Mouse (Mus musculus): ENCODE data around the gene Rph3a. TPM values are rescaled to one million over a fixed set of nuclear protein-coding genes. Genes with fewer than 3 reads are reported as not detected.
"Not testable (repeated sequence)": the region's sequence is repeated elsewhere in the genome, so short reads cannot be mapped to it uniquely, and the experiment has no call there.

Rph3a gene
- polyA plus RNA-seq, 1 experiment from 2014 or later = not detected

GRCm38 (mm10) chr5:120937841-120938240 lies 72.1 kb downstream of the Rph3a start:
- Histone ChIP-seq H3K9ac (ENCODE audit: low read length) (no peak overlapping the region), H3K4me3 (ENCODE audit: low read length) (no peak overlapping the region), H3K4me1 (ENCODE audit: control insufficient read depth, insufficient read depth, low read length) (no peaks in the 10 kb centered on the region), H3K27me3 (ENCODE audit: control insufficient read depth, insufficient read depth, low read length) (no peaks in the 10 kb centered on the region), H3K27ac (ENCODE audit: low read length) (no peak overlapping the region), H3K4me2 (ENCODE audit: low read depth, low read length) (no peak overlapping the region), H3K9me3 (replicated peaks; ENCODE audit: control insufficient read depth, low read length) (no peaks in the 10 kb centered on the region), H3K36me3 (ENCODE audit: control insufficient read depth, insufficient read depth) (no peaks in the 10 kb centered on the region)
- ATAC-seq (replicated peaks; ENCODE audit: extremely low read depth, insufficient read depth, low FRiP score) = no peak; the same call in 1 of the 2 replicates
- 67% methylated on average over 4 of the region's 4 CpGs for WGBS

GRCm38 (mm10) chr5:120933966-120934365 lies 75.9 kb downstream of the Rph3a start:
- Histone ChIP-seq H3K27ac (ENCODE audit: low read length) (no peak overlapping the region), H3K36me3 (ENCODE audit: control insufficient read depth, insufficient read depth) (no peaks in the 10 kb centered on the region), H3K4me1 (ENCODE audit: control insufficient read depth, insufficient read depth, low read length) (no peaks in the 10 kb centered on the region), H3K4me2 (ENCODE audit: low read depth, low read length) (no peak overlapping the region), H3K27me3 (ENCODE audit: control insufficient read depth, insufficient read depth, low read length) (no peaks in the 10 kb centered on the region), H3K9ac (ENCODE audit: low read length) (no peak overlapping the region), H3K9me3 (replicated peaks; ENCODE audit: control insufficient read depth, low read length) (0 out of 2 replicates have a peak, but pooled peaks cover 3% of the 10 kb centered on the region), H3K4me3 (ENCODE audit: low read length) (no peak overlapping the region)
- 18% methylated on average over 5 of the region's 5 CpGs for WGBS
- no peak for ATAC-seq (replicated peaks; ENCODE audit: extremely low read depth, insufficient read depth, low FRiP score)

GRCm38 (mm10) chr5:120927036-120927435 lies 82.9 kb downstream of the Rph3a start:
- Histone ChIP-seq H3K27ac (ENCODE audit: low read length) (no peak overlapping the region), H3K36me3 (ENCODE audit: control insufficient read depth, insufficient read depth) (no peaks in the 10 kb centered on the region), H3K9ac (ENCODE audit: low read length) (no peak overlapping the region), H3K4me1 (ENCODE audit: control insufficient read depth, insufficient read depth, low read length) (no peaks in the 10 kb centered on the region), H3K9me3 (replicated peaks; ENCODE audit: control insufficient read depth, low read length) (0 out of 2 replicates have a peak, but pooled peaks cover 3% of the 10 kb centered on the region), H3K27me3 (ENCODE audit: control insufficient read depth, insufficient read depth, low read length) (no peaks in the 10 kb centered on the region), H3K4me2 (ENCODE audit: low read depth, low read length) (no peak overlapping the region), H3K4me3 (ENCODE audit: low read length) (no peak overlapping the region)
- no peak for ATAC-seq (replicated peaks; ENCODE audit: extremely low read depth, insufficient read depth, low FRiP score)
- WGBS = 5% methylated on average over 1 of the region's 1 CpGs

- not testable (repeated sequence) for H3K9me3 ChIP-seq (replicated peaks; ENCODE audit: control insufficient read depth, low read length); H3K4me1 ChIP-seq (ENCODE audit: control insufficient read depth, insufficient read depth, low read length); H3K4me3 ChIP-seq (ENCODE audit: low read length); H3K27ac ChIP-seq (ENCODE audit: low read length); H3K9ac ChIP-seq (ENCODE audit: low read length); H3K4me2 ChIP-seq (ENCODE audit: low read depth, low read length); ATAC-seq (replicated peaks; ENCODE audit: extremely low read depth, insufficient read depth, low FRiP score); H3K27me3 ChIP-seq (ENCODE audit: control insufficient read depth, insufficient read depth, low read length); H3K36me3 ChIP-seq (ENCODE audit: control insufficient read depth, insufficient read depth)
- WGBS = 31% methylated on average over 2 of the region's 2 CpGs
These were observed 83.6 kb downstream of the Rph3a start for GRCm38 (mm10) chr5:120926311-120926710.

- H3K27me3 ChIP-seq (ENCODE audit: control insufficient read depth, insufficient read depth, low read length); H3K9ac ChIP-seq (ENCODE audit: low read length); H3K4me2 ChIP-seq (ENCODE audit: low read depth, low read length); H3K9me3 ChIP-seq (replicated peaks; ENCODE audit: control insufficient read depth, low read length); H3K4me1 ChIP-seq (ENCODE audit: control insufficient read depth, insufficient read depth, low read length); H3K4me3 ChIP-seq (ENCODE audit: low read length); H3K36me3 ChIP-seq (ENCODE audit: control insufficient read depth, insufficient read depth); ATAC-seq (replicated peaks; ENCODE audit: extremely low read depth, insufficient read depth, low FRiP score); H3K27ac ChIP-seq (ENCODE audit: low read length): not testable (repeated sequence)
- WGBS = 82% methylated on average over 4 of the region's 4 CpGs
These were observed 85.4 kb downstream of the Rph3a start for GRCm38 (mm10) chr5:120924520-120924919.

GRCm38 (mm10) chr5:120923969-120924368 lies 85.9 kb downstream of the Rph3a start:
- Histone ChIP-seq H3K9ac (ENCODE audit: low read length) (no peak overlapping the region), H3K4me3 (ENCODE audit: low read length) (no peak overlapping the region), H3K27ac (ENCODE audit: low read length) (no peak overlapping the region), H3K27me3 (ENCODE audit: control insufficient read depth, insufficient read depth, low read length) (no peaks in the 10 kb centered on the region), H3K36me3 (ENCODE audit: control insufficient read depth, insufficient read depth) (no peaks in the 10 kb centered on the region), H3K4me2 (ENCODE audit: low read depth, low read length) (no peak overlapping the region), H3K9me3 (replicated peaks; ENCODE audit: control insufficient read depth, low read length) (no peaks in the 10 kb centered on the region), H3K4me1 (ENCODE audit: control insufficient read depth, insufficient read depth, low read length) (no peaks in the 10 kb centered on the region)
- no peak for ATAC-seq (replicated peaks; ENCODE audit: extremely low read depth, insufficient read depth, low FRiP score)
- 69% methylated on average over 4 of the region's 4 CpGs for WGBS

GRCm38 (mm10) chr5:120920296-120920695 lies 89.6 kb downstream of the Rph3a start:
- Histone ChIP-seq H3K27me3 (ENCODE audit: control insufficient read depth, insufficient read depth, low read length) (no peaks in the 10 kb centered on the region), H3K27ac (ENCODE audit: low read length) (no peak overlapping the region), H3K9me3 (replicated peaks; ENCODE audit: control insufficient read depth, low read length) (0 out of 2 replicates have a peak, but pooled peaks cover 3% of the 10 kb centered on the region), H3K4me3 (ENCODE audit: low read length) (no peak overlapping the region), H3K4me2 (ENCODE audit: low read depth, low read length) (no peak overlapping the region), H3K4me1 (ENCODE audit: control insufficient read depth, insufficient read depth, low read length) (no peaks in the 10 kb centered on the region), H3K36me3 (ENCODE audit: control insufficient read depth, insufficient read depth) (no peaks in the 10 kb centered on the region), H3K9ac (ENCODE audit: low read length) (no peak overlapping the region)
- no peak for ATAC-seq (replicated peaks; ENCODE audit: extremely low read depth, insufficient read depth, low FRiP score)
- 74% methylated on average over 3 of the region's 3 CpGs for WGBS

GRCm38 (mm10) chr5:120919156-120919935 lies 90.5 kb downstream of the Rph3a start:
- not testable (repeated sequence) for H3K9ac ChIP-seq (ENCODE audit: low read length); H3K36me3 ChIP-seq (ENCODE audit: control insufficient read depth, insufficient read depth); H3K4me1 ChIP-seq (ENCODE audit: control insufficient read depth, insufficient read depth, low read length); H3K4me2 ChIP-seq (ENCODE audit: low read depth, low read length); H3K9me3 ChIP-seq (replicated peaks; ENCODE audit: control insufficient read depth, low read length); ATAC-seq (replicated peaks; ENCODE audit: extremely low read depth, insufficient read depth, low FRiP score); H3K27me3 ChIP-seq (ENCODE audit: control insufficient read depth, insufficient read depth, low read length); H3K4me3 ChIP-seq (ENCODE audit: low read length); H3K27ac ChIP-seq (ENCODE audit: low read length)
- WGBS = 65% methylated on average over 2 of the region's 2 CpGs

- not testable (repeated sequence) for H3K4me1 ChIP-seq (ENCODE audit: control insufficient read depth, insufficient read depth, low read length); H3K9me3 ChIP-seq (replicated peaks; ENCODE audit: control insufficient read depth, low read length); H3K27ac ChIP-seq (ENCODE audit: low read length); H3K4me3 ChIP-seq (ENCODE audit: low read length); H3K27me3 ChIP-seq (ENCODE audit: control insufficient read depth, insufficient read depth, low read length); H3K9ac ChIP-seq (ENCODE audit: low read length); H3K4me2 ChIP-seq (ENCODE audit: low read depth, low read length); H3K36me3 ChIP-seq (ENCODE audit: control insufficient read depth, insufficient read depth); ATAC-seq (replicated peaks; ENCODE audit: extremely low read depth, insufficient read depth, low FRiP score)
- 45% methylated on average over 8 of the region's 8 CpGs for WGBS
These were observed 95.7 kb downstream of the Rph3a start, which contains the start of gene Oas1d for GRCm38 (mm10) chr5:120914204-120914603. TSS of gene Oas1d (plus strand) at chr5:120914536.
